Mouse (Mus musculus) megakaryocyte, embryonic 14.5 days (primary cell): ENCODE measurements around the gene Inpp5e.

ENCODE experiments used
- FLI1 ChIP-seq: IDR thresholded peaks from 2 replicates; pipeline ENCODE4 v1.6.1; 2012; ENCODE audit warnings: low read length, inconsistent platforms, mixed read lengths
- GATA1 ChIP-seq: IDR thresholded peaks from 3 replicates; pipeline ENCODE4 v1.6.1; 2012; ENCODE audit warnings: mixed read lengths, low read length, inconsistent platforms, borderline replicate concordance

GRCm38 (mm10) chr2:26391617-26392016 is 17.4 kb downstream of the Inpp5e start:
- TF ChIP-seq GATA1: no peak
- TF ChIP-seq FLI1: no peak
